Mouse (Mus musculus): ENCODE measurements around the gene Ephb2.

GRCm38 (mm10) chr4:136726941-136727340 is 108.8 kb downstream of the Ephb2 start:
- TF ChIP-seq CTCF (IDR thresholded peaks at IDR 0.05; ENCODE audit: low read depth, low read length) (no peak), EP300 (IDR thresholded peaks at IDR 0.05; ENCODE audit: insufficient read depth, low read depth, low read length) (no peak), POLR2A (IDR thresholded peaks at IDR 0.05; ENCODE audit: insufficient read depth, low read length) (no peak)
